Comparison of ENCODE assay signal across 10 mouse cellular contexts in the genomic region with DNA sequence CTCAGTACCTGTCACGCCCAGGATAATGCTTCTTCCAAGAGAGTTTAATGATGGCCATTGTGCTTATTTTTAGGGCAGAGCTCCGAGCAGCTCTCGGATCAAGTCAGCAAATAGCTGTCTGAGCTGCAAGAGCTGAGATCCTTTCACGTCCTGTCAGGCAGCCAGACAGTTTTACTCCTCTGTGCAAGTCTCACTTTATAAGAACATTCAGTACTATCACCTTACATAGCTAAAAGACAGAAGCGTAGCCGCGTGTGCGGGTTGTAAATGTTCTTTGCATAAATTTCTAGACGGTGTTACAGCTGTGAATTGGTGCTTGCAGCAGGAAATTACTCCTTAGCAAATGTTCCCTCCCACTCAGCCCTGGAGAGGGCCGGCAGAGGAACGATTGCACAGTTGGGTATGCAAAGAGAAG. TPM values are rescaled to one million over a fixed set of nuclear protein-coding genes. Genes with fewer than 3 reads are reported as not detected.
DNase-seq lines count a peak whose midpoint lies in the region; ATAC-seq and TF ChIP-seq lines count a peak whose summit lies in the region.
"Had no signal": no experiment of that assay in that cellular context is flagged by ENCODE, and none has a peak within 500 bp of the region (broad histone marks: within the 10 kb centered on the region; RNA-seq: fewer than 3 reads in every experiment).

No protein-coding gene starts in this region.

- no peak overlapping the region for H3K4me3 ChIP-seq in hindbrain, postnatal 0 days (ENCODE audit: low read length)
- H3K4me3 ChIP-seq in hindbrain, embryonic 11.5 days (ENCODE audit: low read depth, low read length): no peak overlapping the region
- H3K4me3 ChIP-seq: myocyte had no signal

- no peaks in the 10 kb centered on the region for H3K9me3 ChIP-seq in hindbrain, postnatal 0 days (ENCODE audit: low read length)
- H3K9me3 ChIP-seq in hindbrain, embryonic 11.5 days (ENCODE audit: control insufficient read depth, low read length): no peaks in the 10 kb centered on the region

- H3K27ac ChIP-seq in hindbrain, postnatal 0 days: no peak overlapping the region; the same call in 1 of the 2 replicates
- no peak overlapping the region for H3K27ac ChIP-seq in hindbrain, embryonic 11.5 days (ENCODE audit: low read depth, low read length)

- 45% methylated on average over 11 of the region's 11 CpGs for WGBS in hindbrain, postnatal 0 days
- 67% methylated on average over 11 of the region's 11 CpGs for WGBS in hindbrain, embryonic 11.5 days

- DNase-seq in hindbrain, postnatal 0 days (ENCODE audit: low spot score): no peak
- DNase-seq in hindbrain, embryonic 11.5 days (ENCODE audit: low spot score): no peak
- peak; percentile 21 for DNase-seq in testis, postnatal 14 days (ENCODE audit: low spot score)
- no peak for DNase-seq in testis, postnatal 10 days (ENCODE audit: low spot score)
- peak; percentile 65 to 78 for DNase-seq in left cerebral cortex, adult 9 months (ENCODE audit: low spot score in 2 of 2)
- DNase-seq in c-Kit-positive CD71-positive TER-119-positive erythroid progenitor cells, embryonic 14.5 days (ENCODE audit: low spot score): no peak
- no peak for DNase-seq in yolk sac, embryonic 10.5 days (ENCODE audit: low spot score)
- no peak for DNase-seq in spleen, adult 18-20 months
- DNase-seq: cerebellum, postnatal 14 days had no signal

- ATAC-seq in hindbrain, postnatal 0 days: peak; percentile 4; the same call in 1 of the 2 replicates
- no peak for ATAC-seq in hindbrain, embryonic 11.5 days (ENCODE audit: low FRiP score)

- 0 out of 2 replicates have a peak, but pooled peaks cover 4% of the 10 kb centered on the region for H3K4me1 ChIP-seq in hindbrain, postnatal 0 days (ENCODE audit: insufficient read depth, low read length)
- peaks cover 5% of the 10 kb centered on the region; the same call in 1 of the 2 replicates for H3K4me1 ChIP-seq in hindbrain, embryonic 11.5 days (replicated peaks; ENCODE audit: control insufficient read depth, insufficient read depth, low read length)

- H3K9ac ChIP-seq in hindbrain, postnatal 0 days (replicated peaks; ENCODE audit: low read length): 0 out of 2 replicates have a peak overlapping the region, but pooled peaks have one; percentile 9
- no peak overlapping the region for H3K9ac ChIP-seq in hindbrain, embryonic 11.5 days (ENCODE audit: low read depth, low read length)

- TF ChIP-seq CTCF in hindbrain, postnatal 0 days (IDR thresholded peaks at IDR 0.05; ENCODE audit: low read depth): no peak

- H3K4me2 ChIP-seq in hindbrain, postnatal 0 days (ENCODE audit: low read depth, low read length): no peak overlapping the region
- no peak overlapping the region for H3K4me2 ChIP-seq in hindbrain, embryonic 11.5 days (replicated peaks; ENCODE audit: low read depth, low read length)

- H3K27me3 ChIP-seq in hindbrain, postnatal 0 days (ENCODE audit: insufficient read depth, low read length): no peaks in the 10 kb centered on the region
- H3K27me3 ChIP-seq in hindbrain, embryonic 11.5 days (ENCODE audit: control insufficient read depth, insufficient read depth, low read length): no peaks in the 10 kb centered on the region

- H3K36me3 ChIP-seq in hindbrain, postnatal 0 days (ENCODE audit: insufficient read depth, low read length): no peaks in the 10 kb centered on the region
- H3K36me3 ChIP-seq in hindbrain, embryonic 11.5 days (ENCODE audit: control insufficient read depth, insufficient read depth, low read length): no peaks in the 10 kb centered on the region

RNA-seq across cellular contexts. Expression of a gene that starts 59.3 kb away (rescaled TPM):
- total RNA-seq in hindbrain, postnatal 0 days (2014; rRNA removed): 34.1 and 39.8 TPM in 2 replicates
- 16.5 and 17.0 TPM in 2 replicates for polyA plus RNA-seq in hindbrain, postnatal 0 days (2015; fragmentation: Nextera tagmentation; extraction: Ambion mirVana)
- 58.8 and 73.2 TPM in 2 replicates for polyA plus RNA-seq in hindbrain, embryonic 11.5 days (2014; fragmentation: Nextera tagmentation; extraction: Ambion mirVana)

Comparison
In these comparisons a context has a peak if more than half of its experiments do, and no peak if none do; other contexts are left out.
1. DNase-seq: peak in testis, postnatal 14 days (single experiment) and left cerebral cortex, adult 9 months (2 of 2); none in hindbrain, postnatal 0 days (single experiment), hindbrain, embryonic 11.5 days (single experiment), testis, postnatal 10 days (single experiment), c-Kit-positive CD71-positive TER-119-positive erythroid progenitor cells, embryonic 14.5 days (single experiment), yolk sac, embryonic 10.5 days (single experiment) and spleen, adult 18-20 months (0 of 2).